Mouse (Mus musculus) kidney, postnatal 0 days (tissue): Measurements from ENCODE around the gene Olfr547. TPM values are rescaled to one million over a fixed set of nuclear protein-coding genes. Genes with fewer than 3 reads are reported as not detected.

Experiments used
- ATAC-seq: fragments of 200-750 bp; cut with Nextera tagmentation; replicated peaks from 2 replicates; pipeline ENCODE4 v1.8.0; 2017; ENCODE audit warnings: low read depth, moderate number of reproducible peaks, moderate TSS enrichment, moderate library complexity; ENCODE audit not compliant: low FRiP score
- DNase-seq: peaks from one replicate; pipeline ENCODE4 v3.0.0-alpha.2; 2016; ENCODE audit warnings: low spot score
- H3K27ac ChIP-seq: fragments of 300-500 bp; sonication (generic); 2 replicates; pipeline ENCODE4 v1.5.1; 2014; ENCODE audit warnings: mild to moderate bottlenecking
- H3K27me3 ChIP-seq: fragments of 300-500 bp; sonication (generic); 2 replicates; pipeline ENCODE4 v1.6.1; 2014; ENCODE audit warnings: low read length, mixed read lengths; ENCODE audit not compliant: insufficient read depth
- H3K36me3 ChIP-seq: fragments of 300-500 bp; sonication (generic); 2 replicates; pipeline ENCODE4 v1.6.1; 2014; ENCODE audit warnings: low read length, mixed read lengths; ENCODE audit not compliant: insufficient read depth
- H3K4me1 ChIP-seq: fragments of 300-500 bp; sonication (generic); replicated peaks from 2 replicates; pipeline ENCODE4 v1.6.1; 2014; ENCODE audit warnings: antibody characterized with exemption, low read length, mixed read lengths; ENCODE audit not compliant: insufficient read depth
- H3K4me2 ChIP-seq: fragments of 300-500 bp; sonication (generic); 2 replicates; pipeline ENCODE4 v1.6.1; 2014; ENCODE audit warnings: mild to moderate bottlenecking, low read length, moderate library complexity, mixed read lengths
- H3K4me3 ChIP-seq: fragments of 300-500 bp; sonication (generic); replicated peaks from 2 replicates; pipeline ENCODE4 v1.5.1; 2014; ENCODE audit warnings: low read depth, low read length
- H3K9ac ChIP-seq: fragments of 300-500 bp; sonication (generic); 2 replicates; pipeline ENCODE4 v1.6.1; 2014; ENCODE audit warnings: low read depth, low read length
- H3K9me3 ChIP-seq: fragments of 300-500 bp; sonication (generic); replicated peaks from 2 replicates; pipeline ENCODE4 v1.6.1; 2016; ENCODE audit warnings: low read length, inconsistent platforms, mixed read lengths
- CTCF ChIP-seq: IDR thresholded peaks from 2 replicates; pipeline ENCODE4 v1.5.1; 2016; ENCODE audit warnings: antibody characterized with exemption, low read depth, mild to moderate bottlenecking, moderate library complexity
- WGBS: fragments of 180-500 bp; shearing (Covaris S2); extraction: QIAGEN DNeasy Blood & Tissue Kit; methylation state at CpG from one replicate; pipeline ENCODE4 v1.1.7; 2014; 5-methylcytosine and 5-hydroxymethylcytosine counted together
- polyA plus RNA-seq: library from polyadenylated mRNA; unstranded; fragments of >200 nt; fragmentation: Nextera tagmentation; extraction: Ambion mirVana; gene quantifications from 2 replicates; pipeline ENCODE4 v1.2.1, GENCODE M21; 2015

The Olfr547 gene
- polyA plus RNA-seq, 1 experiment from 2014 or later = not detected

DNA sequence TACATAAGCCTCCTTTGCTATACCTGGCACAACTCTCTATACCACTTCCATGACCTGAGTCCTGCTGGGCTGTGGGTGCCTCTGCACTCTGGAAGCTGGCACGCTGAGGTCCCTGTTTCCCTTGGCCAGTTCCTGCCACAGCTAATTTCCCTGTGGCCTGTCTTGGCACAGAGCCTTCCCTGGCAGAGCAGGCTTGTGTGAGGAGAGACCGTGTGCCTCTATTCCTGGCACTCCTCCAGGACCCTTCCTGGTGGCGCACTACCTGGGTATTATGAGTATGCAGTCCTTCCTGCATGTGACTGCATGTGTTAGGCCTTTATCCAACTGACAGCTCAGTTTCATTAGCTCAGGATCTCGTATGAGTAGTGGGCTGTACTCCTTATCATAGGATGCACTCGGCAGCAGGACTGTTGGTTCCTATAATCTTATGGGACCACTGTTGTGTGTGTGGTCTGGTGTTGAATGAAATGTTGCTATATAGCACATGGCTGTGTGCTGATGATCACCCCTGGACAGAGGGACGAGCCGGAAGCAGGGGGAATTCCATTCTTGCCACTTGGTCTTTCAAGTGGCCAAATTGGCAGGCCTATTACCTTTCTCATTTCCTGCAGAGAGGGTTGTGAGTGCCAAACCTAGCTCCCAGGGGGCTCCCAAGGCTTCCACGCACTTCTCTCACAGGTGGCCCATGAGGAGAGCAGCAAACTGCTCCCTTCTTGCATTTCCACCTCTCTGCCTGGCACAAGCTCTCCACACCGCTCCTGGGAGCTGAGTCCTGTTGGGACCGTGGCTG lies 18.1 kb upstream of the Olfr547 start:
- Histone ChIP-seq H3K9me3 (no peaks in the 10 kb centered on the region), H3K4me2 (no peak overlapping the region), H3K4me1 (no peaks in the 10 kb centered on the region; the same call in 1 of the 2 replicates), H3K27ac (no peak overlapping the region), H3K27me3 (0 out of 2 replicates have a peak, but pooled peaks cover 3% of the 10 kb centered on the region), H3K36me3 (no peaks in the 10 kb centered on the region), H3K9ac (no peak overlapping the region), H3K4me3 (no peak overlapping the region)
- 61% methylated on average over 10 of the region's 10 CpGs for WGBS
- DNase-seq = peak; percentile 2
- no peak for ATAC-seq
- no peak for TF ChIP-seq CTCF

DNA sequence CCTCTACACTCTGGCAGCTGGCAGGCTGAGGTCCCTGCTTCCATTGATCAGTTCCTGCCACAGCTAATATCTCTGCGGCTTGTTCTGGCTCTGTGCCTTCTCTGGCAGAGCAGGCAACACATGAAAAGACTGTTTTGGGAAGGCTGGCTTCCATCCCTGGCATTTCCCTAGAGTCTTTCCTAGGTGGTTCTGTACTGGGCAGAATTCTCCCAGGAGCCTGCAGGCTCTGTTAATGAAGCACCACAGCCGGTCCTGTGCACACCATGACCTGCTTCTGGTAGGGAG lies 17.6 kb upstream of the Olfr547 start:
- no peak overlapping the region for H3K27ac ChIP-seq
- H3K36me3 ChIP-seq = no peaks in the 10 kb centered on the region
- no peak overlapping the region for H3K4me2 ChIP-seq
- TF ChIP-seq CTCF = no peak
- DNase-seq = no peak
- H3K9ac ChIP-seq = no peak overlapping the region
- no peak for ATAC-seq
- H3K27me3 ChIP-seq = 0 out of 2 replicates have a peak, but pooled peaks cover 3% of the 10 kb centered on the region
- WGBS = 76% methylated on average over 2 of the region's 2 CpGs
- no peaks in the 10 kb centered on the region; the same call in 1 of the 2 replicates for H3K4me1 ChIP-seq
- no peak overlapping the region for H3K4me3 ChIP-seq
- no peaks in the 10 kb centered on the region for H3K9me3 ChIP-seq

- ATAC-seq (no peak), DNase-seq (no peak)
- Histone ChIP-seq H3K27me3 (no peaks in the 10 kb centered on the region), H3K4me1 (no peaks in the 10 kb centered on the region), H3K36me3 (no peaks in the 10 kb centered on the region), H3K9ac (no peak overlapping the region), H3K9me3 (no peaks in the 10 kb centered on the region), H3K4me2 (no peak overlapping the region), H3K27ac (no peak overlapping the region), H3K4me3 (no peak overlapping the region)
- 84% methylated on average over 1 of the region's 1 CpGs for WGBS
- no peak for TF ChIP-seq CTCF
These were observed 5.5 kb upstream of the Olfr547 start for GRCm38 (mm10) chr7:102529052-102529451.

GRCm38 (mm10) chr7:102540596-102540995 lies 6.0 kb downstream of the Olfr547 start, which contains the start of gene Olfr548-ps1:
Gene Olfr548-ps1, plus strand, starts transcription at chr7:102540896.
- Histone ChIP-seq H3K36me3 (no peaks in the 10 kb centered on the region), H3K27ac (no peak within 1 kb of the TSS), H3K4me3 (no peak within 1 kb of the TSS), H3K4me1 (no peaks in the 10 kb centered on the region), H3K4me2 (no peak within 1 kb of the TSS), H3K27me3 (no peaks in the 10 kb centered on the region), H3K9me3 (no peaks in the 10 kb centered on the region), H3K9ac (no peak within 1 kb of the TSS)
- 84% methylated on average over 2 of the region's 2 CpGs for WGBS
- no peak for TF ChIP-seq CTCF
- DNase-seq (no peak), ATAC-seq (no peak)

DNA sequence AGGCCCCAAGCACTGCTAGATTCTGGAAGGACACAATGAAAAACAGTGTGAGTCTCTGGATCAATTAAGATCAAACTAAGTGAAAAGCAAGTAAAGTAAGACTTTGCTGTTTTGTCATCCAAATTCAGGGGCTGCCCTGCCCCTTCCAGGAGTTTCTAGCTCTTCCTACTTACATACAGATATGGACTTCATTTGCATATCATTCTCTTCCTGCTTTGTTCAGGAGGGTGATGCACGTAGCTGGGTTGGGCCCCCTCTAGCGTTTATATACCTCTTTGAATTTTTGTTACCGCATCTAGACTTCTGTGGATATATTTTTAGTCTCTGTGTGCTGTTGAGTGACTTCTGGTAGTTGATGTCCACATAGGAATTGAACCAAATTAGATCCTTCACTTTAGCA lies 6.7 kb downstream of the Olfr547 start:
- Histone ChIP-seq H3K36me3 (no peaks in the 10 kb centered on the region), H3K9ac (no peak overlapping the region), H3K4me1 (no peaks in the 10 kb centered on the region), H3K4me2 (no peak overlapping the region), H3K27ac (no peak overlapping the region), H3K4me3 (no peak overlapping the region), H3K9me3 (no peaks in the 10 kb centered on the region), H3K27me3 (no peaks in the 10 kb centered on the region)
- no peak for TF ChIP-seq CTCF
- DNase-seq = no peak
- 56% methylated on average over 3 of the region's 3 CpGs for WGBS
- no peak for ATAC-seq

- DNase-seq = no peak
- H3K27me3 ChIP-seq = no peaks in the 10 kb centered on the region
- WGBS = 88% methylated on average over 3 of the region's 3 CpGs
- H3K36me3 ChIP-seq = no peaks in the 10 kb centered on the region
- H3K4me3 ChIP-seq = no peak within 1 kb of the TSS
- H3K4me2 ChIP-seq = no peak within 1 kb of the TSS
- ATAC-seq = no peak
- H3K9me3 ChIP-seq = no peaks in the 10 kb centered on the region
- H3K9ac ChIP-seq = no peak within 1 kb of the TSS
- H3K4me1 ChIP-seq = no peaks in the 10 kb centered on the region
- H3K27ac ChIP-seq = no peak within 1 kb of the TSS
- TF ChIP-seq CTCF = no peak
These were observed 15.0 kb downstream of the Olfr547 start, which contains the start of gene Olfr549 for GRCm38 (mm10) chr7:102549570-102549969. Gene Olfr549, plus strand, starts transcription at chr7:102549870.
